Comparison of ENCODE assay signal across 8 mouse cellular contexts in the genomic region with DNA sequence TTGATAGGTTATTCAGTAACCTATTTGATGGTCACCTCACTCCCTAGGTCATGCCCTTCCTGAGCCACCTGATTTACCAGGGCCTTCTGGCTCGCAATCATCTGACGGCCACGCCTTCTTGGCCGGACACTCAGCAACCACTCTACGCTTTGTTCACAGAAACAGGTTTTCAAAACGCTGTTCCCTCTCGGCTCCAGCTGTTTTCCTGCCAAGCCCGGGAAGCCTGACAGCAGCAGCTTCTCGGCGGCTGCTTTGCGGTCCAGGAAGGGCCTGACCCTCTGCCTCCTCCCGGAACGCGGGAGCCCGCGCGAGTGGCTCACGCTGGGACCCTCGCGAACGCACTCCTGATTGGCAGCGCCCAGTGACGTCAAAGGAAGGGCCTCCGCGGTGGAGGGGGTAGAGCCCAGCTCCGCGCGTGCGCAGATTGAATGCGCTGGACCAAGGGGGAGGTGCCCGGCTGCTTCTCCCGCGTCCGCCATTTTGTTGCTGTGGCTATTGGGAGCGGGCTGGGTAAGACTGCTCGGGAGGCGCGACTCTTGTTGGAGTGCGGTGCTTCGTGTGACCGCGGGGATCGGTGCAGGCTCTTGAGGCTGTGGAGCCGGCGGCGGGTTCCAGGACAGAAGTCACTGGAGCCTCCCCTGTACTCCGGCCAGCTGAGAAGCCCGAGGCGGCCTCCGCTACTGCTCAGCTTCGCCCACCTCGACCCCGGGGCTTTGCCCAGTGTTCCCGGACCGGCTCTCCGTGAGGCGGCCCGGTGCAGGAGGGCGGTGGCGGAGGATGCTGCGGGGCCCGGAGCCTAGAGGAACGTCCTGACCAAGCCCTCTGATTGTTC. TPM values are rescaled to one million over a fixed set of nuclear protein-coding genes. Genes with fewer than 3 reads are reported as not detected.
A peak's percentile ranks its signal among the peaks of the same experiment; 100 is the strongest.
DNase-seq lines count a peak whose midpoint lies in the region; ATAC-seq lines count a peak whose summit lies in the region.

A gene (plus strand): TSS at position 447 of the 832 bp plus-strand sequence.

- H3K27me3 ChIP-seq in hindbrain, embryonic 16.5 days (replicated peaks; ENCODE audit: control insufficient read depth, insufficient read depth, low read length) = no peaks in the 10 kb centered on the region

- H3K4me3 ChIP-seq in hindbrain, embryonic 16.5 days (ENCODE audit: low read length) = peak within 1 kb of the TSS; percentile 98
- H3K4me3 ChIP-seq in macrophage (ENCODE audit: inconsistent target) = peak within 1 kb of the TSS; percentile 97

- DNase-seq in T-cell, adult 2 months (ENCODE audit: low spot score) = peak; percentile 97
- peak; percentile 97 to 98 for DNase-seq in cerebellum, postnatal 36 days
- peak; percentile 97 for DNase-seq in gastrocnemius, adult 18-20 months (ENCODE audit: low spot score)
- peak; percentile 96 to 98 for DNase-seq in left cerebral cortex, adult 18-20 months (ENCODE audit: low spot score in 2 of 2)
- DNase-seq in right cerebral cortex, adult 18-20 months = peak; percentile 98
- DNase-seq in urinary bladder, postnatal 10 days (ENCODE audit: low spot score) = peak; percentile 92

- peak; percentile 96 for ATAC-seq in hindbrain, embryonic 16.5 days

- H3K9me3 ChIP-seq in hindbrain, embryonic 16.5 days (ENCODE audit: control insufficient read depth, low read length) = no peaks in the 10 kb centered on the region

- peak within 1 kb of the TSS; percentile 97 for H3K27ac ChIP-seq in hindbrain, embryonic 16.5 days (ENCODE audit: low read depth, low read length)
- H3K27ac ChIP-seq in macrophage = peak within 1 kb of the TSS; percentile 57

- H3K9ac ChIP-seq in hindbrain, embryonic 16.5 days (ENCODE audit: low read depth, low read length) = peak within 1 kb of the TSS; percentile 99

- under 1% methylated on average over 58 of the region's 63 CpGs for WGBS in hindbrain, embryonic 16.5 days
- under 1% methylated on average over 63 of the region's 63 CpGs for WGBS in macrophage (ENCODE audit: missing documents)

- peak within 1 kb of the TSS; percentile 96 for H3K4me2 ChIP-seq in hindbrain, embryonic 16.5 days (ENCODE audit: low read length)

- H3K4me1 ChIP-seq in hindbrain, embryonic 16.5 days (ENCODE audit: control insufficient read depth, insufficient read depth, low read depth, low read length) = peaks cover 22% of the 10 kb centered on the region

- peaks cover 2% of the 10 kb centered on the region; the same call in 1 of the 2 replicates for H3K36me3 ChIP-seq in hindbrain, embryonic 16.5 days (ENCODE audit: control insufficient read depth, insufficient read depth, low read length)
- no peaks in the 10 kb centered on the region for H3K36me3 ChIP-seq in macrophage (ENCODE audit: inconsistent target)

- H3K79me2 ChIP-seq in macrophage (ENCODE audit: inconsistent target) = peaks cover 49% of the 10 kb centered on the region

RNA-seq across cellular contexts. Expression of the gene that starts here (rescaled TPM):
- 10 to 100 TPM; 23.4 to 30.2 TPM for total RNA-seq in gastrocnemius, adult 18-20 months (2021)
- polyA plus RNA-seq in hindbrain, embryonic 16.5 days (2015; fragmentation: Nextera tagmentation; extraction: Ambion mirVana) = 74.3 and 74.6 TPM in 2 replicates
- total RNA-seq in left cerebral cortex, adult 18-20 months (2021) = 10 to 100 TPM; 37.0 to 39.8 TPM
- 10 to 100 TPM in 21 of 26 experiments, 1 to 10 TPM in 5; 4.2 to 54.1 (median 23.4) TPM for total RNA-seq in macrophage (2018; cell fraction: chromatin; rRNA removed)
- total RNA-seq in macrophage (2018; cell fraction: cytosol; rRNA removed) = 10 to 100 TPM; 19.0 to 50.0 (median 38.1) TPM
- 10 to 100 TPM; 12.1 to 83.5 (median 41.2) TPM for total RNA-seq in macrophage (2018; cell fraction: nucleus; rRNA removed)
- 19.6 to 25.1 TPM (median 24.7 TPM) in 3 replicates for polyA plus RNA-seq in macrophage (2018)

Comparison
In these comparisons a context has a peak if more than half of its experiments do, and no peak if none do; other contexts are left out.
1. Peak in every context shown above with its lines: DNase-seq, ATAC-seq, H3K4me3 ChIP-seq and H3K27ac ChIP-seq.